Mouse (Mus musculus) neural tube, embryonic 13.5 days (tissue): ENCODE measurements around the gene Pdzd7. TPM values are rescaled to one million over a fixed set of nuclear protein-coding genes. Genes with fewer than 3 reads are reported as not detected.

ENCODE experiments used
- ATAC-seq: fragments of 200-750 bp; cut with Nextera tagmentation; 2 replicates; pipeline ENCODE4 v1.8.0; 2017; ENCODE audit warnings: low read depth, mild to moderate bottlenecking, moderate TSS enrichment, moderate library complexity
- H3K27ac ChIP-seq: fragments of 300-500 bp; sonication (generic); replicated peaks from 2 replicates; pipeline ENCODE4 v1.5.1; 2015; ENCODE audit warnings: moderate library complexity, mild to moderate bottlenecking, inconsistent platforms
- H3K27me3 ChIP-seq: fragments of 300-500 bp; sonication (generic); 2 replicates; pipeline ENCODE4 v1.6.1; 2015; ENCODE audit warnings: mild to moderate bottlenecking, inconsistent platforms
- H3K36me3 ChIP-seq: fragments of 300-500 bp; sonication (generic); 2 replicates; pipeline ENCODE4 v1.6.1; 2015; ENCODE audit warnings: mild to moderate bottlenecking, inconsistent platforms
- H3K4me1 ChIP-seq: fragments of 300-500 bp; sonication (generic); replicated peaks from 2 replicates; pipeline ENCODE4 v1.6.1; 2015; ENCODE audit warnings: inconsistent platforms
- H3K4me2 ChIP-seq: fragments of 300-500 bp; sonication (generic); 2 replicates; pipeline ENCODE4 v1.6.1; 2015; ENCODE audit warnings: inconsistent platforms, mild to moderate bottlenecking, moderate library complexity
- H3K4me3 ChIP-seq: fragments of 300-500 bp; sonication (generic); 2 replicates; pipeline ENCODE4 v1.5.1; 2015; ENCODE audit warnings: mild to moderate bottlenecking, inconsistent platforms
- H3K9ac ChIP-seq: fragments of 300-500 bp; sonication (generic); 2 replicates; pipeline ENCODE4 v1.6.1; 2015; ENCODE audit warnings: moderate library complexity, mild to moderate bottlenecking, inconsistent platforms
- H3K9me3 ChIP-seq: fragments of 300-500 bp; sonication (generic); 2 replicates; pipeline ENCODE4 v1.6.1; 2016; ENCODE audit warnings: inconsistent platforms
- WGBS: fragments of 180-500 bp; shearing (Covaris S2); methylation state at CpG from one replicate; pipeline ENCODE4 v1.1.7; 2015; 5-methylcytosine and 5-hydroxymethylcytosine counted together
- polyA plus RNA-seq: library from polyadenylated mRNA; unstranded; fragments of >200 nt; fragmentation: Nextera tagmentation; extraction: Ambion mirVana; gene quantifications from 2 replicates; pipeline ENCODE4 v1.2.1, GENCODE M21; 2015

Pdzd7 gene
- polyA plus RNA-seq, 1 experiment from 2014 or later, result 1.4 TPM

DNA sequence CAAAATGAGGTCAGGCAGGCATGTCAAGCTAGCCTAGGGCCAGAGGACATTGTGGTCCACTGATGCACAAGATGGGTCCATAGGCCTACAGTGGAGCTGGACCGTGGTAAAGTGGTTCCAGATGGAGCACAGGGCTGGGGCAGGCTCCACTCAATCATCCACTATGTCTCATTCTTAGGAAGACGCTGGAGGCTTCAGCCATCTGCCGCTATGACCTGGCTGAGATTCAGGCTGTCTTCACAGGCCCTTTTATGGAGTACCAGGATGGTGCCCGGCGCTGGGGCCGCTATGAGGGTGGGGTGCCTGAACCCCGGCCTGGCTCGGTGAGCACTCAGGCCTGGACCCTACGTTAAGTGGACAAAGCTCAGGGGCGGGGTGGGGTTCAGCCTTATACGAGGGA is 47.7 kb downstream of the Pdzd7 start:
- Histone ChIP-seq H3K27ac (no peak overlapping the region), H3K4me2 (no peak overlapping the region), H3K9me3 (no peaks in the 10 kb centered on the region), H3K36me3 (peaks cover 92% of the 10 kb centered on the region), H3K9ac (no peak overlapping the region), H3K4me1 (peaks cover 2% of the 10 kb centered on the region; the same call in 1 of the 2 replicates), H3K27me3 (no peaks in the 10 kb centered on the region), H3K4me3 (no peak overlapping the region)
- 85% methylated on average over 11 of the region's 11 CpGs for WGBS
- ATAC-seq, result 0 out of 2 replicates have a peak, but pooled peaks have one; percentile 33

DNA sequence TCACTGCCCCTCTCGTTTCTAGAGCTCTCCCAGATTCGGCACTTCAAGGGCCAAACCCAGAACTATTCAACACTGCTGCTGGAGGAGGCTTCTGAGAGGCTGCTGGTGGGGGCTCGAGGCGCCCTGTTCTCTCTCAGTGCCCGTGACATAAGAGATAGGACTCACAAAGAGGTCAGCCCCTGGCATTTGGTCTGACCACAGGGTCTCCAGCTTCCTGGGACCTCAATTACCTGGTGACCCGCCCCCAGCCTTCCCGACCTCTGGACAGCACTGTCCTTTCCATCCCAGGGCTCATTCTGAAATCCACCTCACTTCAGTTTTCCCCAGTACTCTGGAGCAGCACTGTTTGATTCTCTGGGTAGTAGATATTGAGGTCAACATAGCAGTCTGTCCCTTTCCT is 52.8 kb downstream of the Pdzd7 start:
- H3K36me3 ChIP-seq, result peaks cover 47% of the 10 kb centered on the region
- 53% methylated on average over 7 of the region's 7 CpGs for WGBS
- ATAC-seq, result no peak

DNA sequence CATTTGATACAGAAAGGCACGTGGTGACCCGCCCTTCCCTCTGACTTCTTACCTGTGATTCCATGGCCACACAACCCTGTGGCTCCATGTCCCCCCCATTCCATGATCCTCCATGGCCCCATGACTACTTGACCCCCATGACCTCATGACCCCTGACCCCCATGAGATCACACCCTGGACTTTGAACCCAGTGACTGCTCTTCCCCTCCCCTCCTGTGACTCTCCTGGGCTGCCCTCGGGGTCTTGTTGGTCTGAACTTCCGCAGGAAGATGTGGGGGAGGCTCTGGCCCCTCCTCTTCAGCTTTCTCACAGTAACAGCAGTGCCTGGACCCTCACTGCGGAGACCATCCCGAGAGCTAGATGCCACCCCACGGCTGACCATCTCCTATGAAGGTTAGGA is 53.3 kb downstream of the Pdzd7 start:
- no peak overlapping the region for H3K4me3 ChIP-seq
- no peak for ATAC-seq
- peaks cover 43% of the 10 kb centered on the region for H3K36me3 ChIP-seq
- no peaks in the 10 kb centered on the region for H3K9me3 ChIP-seq
- H3K9ac ChIP-seq, result no peak overlapping the region
- H3K27me3 ChIP-seq, result no peaks in the 10 kb centered on the region
- peaks cover 43% of the 10 kb centered on the region for H3K4me1 ChIP-seq
- WGBS, result 64% methylated on average over 7 of the region's 7 CpGs
- H3K27ac ChIP-seq, result peak overlapping the region; percentile 64; the same call in 1 of the 2 replicates
- peak overlapping the region; percentile 92; the same call in 1 of the 2 replicates for H3K4me2 ChIP-seq

More for the DNA sequence above, 52.8 kb downstream of the Pdzd7 start:
- no peak overlapping the region for H3K4me3 ChIP-seq
- H3K4me1 ChIP-seq, result peaks cover 43% of the 10 kb centered on the region
- H3K27me3 ChIP-seq, result no peaks in the 10 kb centered on the region
- no peaks in the 10 kb centered on the region for H3K9me3 ChIP-seq
- H3K4me2 ChIP-seq, result no peak overlapping the region
- H3K27ac ChIP-seq, result no peak overlapping the region
- H3K9ac ChIP-seq, result no peak overlapping the region

DNA sequence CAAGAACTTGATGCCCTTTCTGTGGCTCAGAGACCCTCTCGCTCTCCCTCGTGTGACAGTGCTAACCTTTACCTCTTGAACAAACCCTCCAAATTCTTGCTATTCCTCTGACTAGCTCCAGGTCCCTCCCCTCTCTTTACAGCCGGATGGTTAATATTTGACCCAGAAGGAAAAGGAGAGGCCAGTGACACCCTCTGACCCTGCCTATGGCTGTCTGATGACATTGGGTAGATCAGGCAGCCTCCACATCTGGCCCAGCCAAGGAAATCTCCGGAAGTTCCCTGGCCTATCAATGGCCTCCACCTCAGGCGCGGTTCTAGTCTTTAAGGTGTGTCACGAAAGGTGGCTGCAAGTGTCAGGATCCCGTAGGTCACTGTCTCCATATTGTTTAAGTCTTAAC is 54.5 kb downstream of the Pdzd7 start:
- peak overlapping the region; percentile 95 for H3K9ac ChIP-seq
- peaks cover 43% of the 10 kb centered on the region for H3K4me1 ChIP-seq
- peak overlapping the region; percentile 92 for H3K4me2 ChIP-seq
- no peaks in the 10 kb centered on the region for H3K27me3 ChIP-seq
- H3K27ac ChIP-seq, result peak overlapping the region; percentile 64
- peaks cover 32% of the 10 kb centered on the region for H3K36me3 ChIP-seq
- WGBS, result 72% methylated on average over 8 of the region's 8 CpGs
- no peaks in the 10 kb centered on the region for H3K9me3 ChIP-seq
- ATAC-seq, result no peak
- peak overlapping the region; percentile 91 for H3K4me3 ChIP-seq

DNA sequence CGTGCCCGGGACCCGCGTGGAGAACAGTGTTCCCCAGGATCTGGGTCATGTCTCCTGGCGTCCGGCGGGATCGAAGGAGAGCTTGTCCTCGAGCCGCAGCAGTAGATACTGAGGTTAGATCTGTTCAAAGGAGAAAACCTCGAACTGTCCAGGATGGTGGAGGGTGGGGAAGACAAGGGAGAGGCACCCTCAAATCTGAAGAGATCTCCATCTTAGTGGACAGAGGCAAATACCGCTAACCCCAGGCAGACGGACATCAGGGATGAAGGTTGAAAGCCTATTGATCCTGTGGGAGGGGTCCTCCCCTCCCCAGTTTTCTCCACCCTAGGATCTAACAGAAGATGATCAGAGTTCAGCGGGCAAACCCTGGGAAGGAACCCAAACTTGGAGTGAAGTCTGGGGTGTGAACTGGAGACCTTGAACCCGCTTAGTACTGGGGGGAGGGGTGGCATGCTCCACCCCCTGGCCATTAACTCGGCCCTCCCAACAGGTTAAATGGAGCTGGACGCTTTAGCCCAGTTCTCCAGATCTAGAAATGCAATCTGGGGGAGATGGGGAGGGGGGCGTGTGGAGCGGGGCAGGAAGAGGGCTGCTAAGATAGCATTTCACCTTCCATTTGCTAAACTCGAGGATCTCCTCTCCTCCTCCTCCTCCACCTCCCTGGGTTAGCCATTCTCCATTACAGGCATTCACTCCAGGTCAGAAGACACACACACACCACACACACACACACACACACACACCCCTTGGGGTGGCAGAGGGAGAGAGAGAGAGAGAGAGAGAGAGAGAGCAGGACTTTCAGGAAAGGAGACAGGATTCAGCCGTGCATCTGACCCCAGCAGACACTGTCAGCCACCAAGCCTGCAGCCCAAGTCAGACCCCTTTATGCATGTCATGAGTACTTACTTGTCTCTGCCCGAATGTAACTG is 55.7 kb downstream of the Pdzd7 start:
- 4% methylated on average over 22 of the region's 22 CpGs for WGBS
- Histone ChIP-seq H3K9ac (peak overlapping the region; percentile 95), H3K4me2 (peak overlapping the region; percentile 92), H3K27ac (peak overlapping the region; percentile 81), H3K4me1 (peaks cover 43% of the 10 kb centered on the region), H3K9me3 (no peaks in the 10 kb centered on the region), H3K36me3 (peaks cover 24% of the 10 kb centered on the region), H3K27me3 (no peaks in the 10 kb centered on the region), H3K4me3 (peak overlapping the region; percentile 91)
- peak; percentile 37 for ATAC-seq

DNA sequence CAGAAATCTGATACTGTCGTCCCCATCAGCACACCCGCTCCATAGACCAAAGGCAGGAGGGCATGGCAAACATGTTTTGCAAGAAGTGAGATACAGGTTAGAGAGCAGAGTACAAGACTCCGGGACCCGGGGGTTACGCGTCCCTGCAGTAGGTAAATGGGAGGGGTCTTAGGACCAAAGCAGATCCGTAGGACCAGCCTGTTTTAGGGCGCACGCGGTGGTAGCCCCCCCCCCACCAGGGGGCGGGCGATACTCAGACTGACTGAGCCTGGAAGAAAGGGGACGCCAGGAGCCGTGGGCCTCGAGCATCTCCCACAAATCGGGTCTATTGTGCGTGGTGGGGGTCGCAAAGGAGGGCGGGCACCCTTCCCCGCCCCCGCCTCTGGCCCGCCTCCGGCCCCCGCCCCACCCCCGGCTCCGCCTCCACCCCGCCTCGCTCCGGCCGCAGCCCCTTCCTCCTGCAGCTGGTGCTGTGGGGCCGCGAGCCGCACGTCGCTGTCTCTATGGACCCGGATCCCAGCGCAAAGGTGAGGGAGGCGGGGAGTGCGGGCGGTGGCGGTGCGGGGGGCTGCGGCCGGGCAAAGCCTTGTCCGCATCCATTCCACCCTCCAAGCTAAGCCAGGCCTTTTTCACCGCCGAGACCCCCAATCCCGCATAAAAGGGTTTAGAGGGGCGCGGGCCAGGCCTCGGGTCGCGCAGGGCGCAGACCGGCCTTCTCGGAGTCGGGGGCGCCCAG is 56.5 kb downstream of the Pdzd7 start, which contains the start of gene Sema4g:
TSS of gene Sema4g (plus strand) at position 271 of the 736 bp plus-strand sequence.
- Histone ChIP-seq H3K4me3 (peak within 1 kb of the TSS; percentile 91), H3K27me3 (no peaks in the 10 kb centered on the region), H3K9ac (peak within 1 kb of the TSS; percentile 95), H3K36me3 (peaks cover 17% of the 10 kb centered on the region), H3K9me3 (no peaks in the 10 kb centered on the region), H3K27ac (peak within 1 kb of the TSS; percentile 81), H3K4me2 (peak within 1 kb of the TSS; percentile 92), H3K4me1 (peaks cover 43% of the 10 kb centered on the region)
- under 1% methylated on average over 54 of the region's 58 CpGs for WGBS
- ATAC-seq, result peak; percentile 88

DNA sequence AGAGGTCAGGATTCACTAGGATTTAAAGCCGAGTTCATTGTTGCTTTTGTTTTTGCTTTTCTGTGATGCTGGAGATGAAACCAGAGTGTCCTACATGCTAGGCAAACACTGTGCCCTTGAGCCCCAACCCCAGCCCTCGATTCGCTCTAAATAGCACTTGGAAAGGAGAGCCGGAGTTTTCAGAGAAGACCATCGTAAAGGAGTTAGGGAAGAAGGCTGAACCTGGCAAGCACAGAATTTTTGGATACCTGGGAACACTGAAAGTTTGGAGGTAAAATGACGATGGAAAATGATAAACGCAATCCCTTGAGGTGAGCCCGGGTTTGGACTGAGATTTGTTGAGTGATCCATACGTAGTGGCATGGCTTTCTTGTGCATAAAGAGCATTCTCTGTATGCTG is 57.2 kb downstream of the Pdzd7 start:
- Histone ChIP-seq H3K9me3 (no peaks in the 10 kb centered on the region), H3K9ac (peak overlapping the region; percentile 95), H3K27me3 (no peaks in the 10 kb centered on the region), H3K4me3 (peak overlapping the region; percentile 91), H3K27ac (peak overlapping the region; percentile 81; the same call in 1 of the 2 replicates), H3K4me1 (peaks cover 43% of the 10 kb centered on the region), H3K4me2 (peak overlapping the region; percentile 92), H3K36me3 (peaks cover 13% of the 10 kb centered on the region)
- no peak for ATAC-seq
- WGBS, result 27% methylated on average over 9 of the region's 9 CpGs

DNA sequence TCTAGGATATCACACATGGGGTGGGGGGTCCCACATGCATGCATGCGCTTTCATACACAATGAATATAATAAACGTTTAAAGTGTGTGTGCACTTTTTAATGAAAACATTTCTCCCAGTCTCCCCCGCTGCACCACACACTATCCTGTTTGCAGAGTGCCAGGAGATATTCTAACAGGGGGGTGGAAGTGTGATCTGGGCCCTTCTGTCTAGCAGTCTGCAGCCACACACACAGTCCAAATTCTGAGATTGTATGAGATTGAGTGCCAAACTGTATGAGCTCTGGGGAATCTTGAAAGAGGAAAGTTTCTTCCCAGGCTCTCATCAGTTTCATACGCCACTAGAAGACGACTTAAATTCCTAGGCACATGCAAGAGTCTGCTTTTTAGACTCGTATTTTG is 57.7 kb downstream of the Pdzd7 start:
- Histone ChIP-seq H3K9ac (no peak overlapping the region; the same call in 1 of the 2 replicates), H3K27me3 (no peaks in the 10 kb centered on the region), H3K36me3 (peaks cover 10% of the 10 kb centered on the region), H3K4me1 (peaks cover 41% of the 10 kb centered on the region), H3K9me3 (no peaks in the 10 kb centered on the region), H3K4me2 (no peak overlapping the region), H3K4me3 (no peak overlapping the region), H3K27ac (no peak overlapping the region)
- no peak for ATAC-seq
- WGBS, result 70% methylated on average over 6 of the region's 6 CpGs

DNA sequence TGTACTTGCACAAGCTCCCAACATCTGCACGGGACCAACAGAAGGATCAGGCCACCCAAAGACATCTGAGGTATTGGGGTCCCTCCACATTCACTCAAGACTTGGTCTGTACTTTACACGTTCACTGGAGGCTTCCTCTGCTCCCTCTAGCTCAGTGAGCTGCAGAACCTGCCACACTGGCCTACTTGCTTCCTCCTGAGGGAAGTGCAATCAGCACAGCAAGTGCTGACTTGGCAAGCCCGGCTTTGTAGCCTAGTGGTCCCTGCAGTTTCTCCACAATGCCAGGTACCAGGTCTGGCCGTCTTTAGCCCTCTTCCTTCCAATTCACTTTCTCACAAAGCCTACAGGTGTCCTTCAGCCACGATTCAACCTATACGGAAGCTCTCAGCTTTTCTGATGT is 58.5 kb downstream of the Pdzd7 start:
- H3K4me1 ChIP-seq, result peaks cover 33% of the 10 kb centered on the region
- WGBS, result 63% methylated on average over 6 of the region's 6 CpGs
- H3K27me3 ChIP-seq, result no peaks in the 10 kb centered on the region
- H3K9me3 ChIP-seq, result no peaks in the 10 kb centered on the region
- ATAC-seq, result no peak
- H3K9ac ChIP-seq, result 0 out of 2 replicates have a peak overlapping the region, but pooled peaks have one; percentile 26
- no peak overlapping the region for H3K27ac ChIP-seq
- H3K4me3 ChIP-seq, result no peak overlapping the region
- peaks cover 4% of the 10 kb centered on the region; the same call in 1 of the 2 replicates for H3K36me3 ChIP-seq
- no peak overlapping the region for H3K4me2 ChIP-seq

DNA sequence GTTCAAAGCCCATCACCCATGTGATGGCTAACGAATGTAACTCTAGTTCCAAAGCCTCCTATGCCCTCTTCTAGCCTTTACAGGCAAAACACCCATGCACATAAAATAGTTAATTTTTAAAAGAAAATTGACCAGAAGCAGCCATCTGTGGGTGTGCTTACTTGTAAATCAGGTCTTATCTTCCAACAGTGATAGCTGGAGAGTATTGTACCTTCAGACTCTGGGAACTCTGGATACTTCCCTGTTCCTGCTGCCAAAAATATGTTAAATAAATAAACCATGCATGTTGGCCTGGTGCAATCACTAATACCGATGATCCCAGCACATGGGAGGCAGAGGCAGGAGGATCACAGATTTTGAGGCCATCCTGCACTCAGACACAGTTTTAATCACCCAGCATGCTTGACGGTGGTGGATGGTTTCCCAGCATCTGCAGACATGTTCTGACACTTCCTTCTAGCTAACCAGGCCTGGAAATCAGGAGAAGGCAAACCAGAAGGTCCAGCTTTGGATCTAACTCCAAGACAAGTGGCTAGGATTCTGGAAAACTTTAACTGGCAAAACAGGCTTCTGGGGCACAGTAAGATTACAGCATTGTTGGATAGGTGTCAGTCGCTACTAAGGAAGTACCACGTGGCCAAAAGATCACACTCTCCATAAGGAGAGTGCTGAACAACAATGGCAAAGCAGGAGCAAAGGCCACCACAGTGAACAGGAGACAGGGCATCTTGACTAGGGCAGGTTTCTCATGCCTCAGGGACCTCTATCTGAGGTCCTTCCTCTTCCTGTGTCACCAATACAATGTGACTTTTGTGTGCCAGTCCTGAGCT is 60.1 kb downstream of the Pdzd7 start:
- WGBS, result 71% methylated on average over 5 of the region's 5 CpGs

DNA sequence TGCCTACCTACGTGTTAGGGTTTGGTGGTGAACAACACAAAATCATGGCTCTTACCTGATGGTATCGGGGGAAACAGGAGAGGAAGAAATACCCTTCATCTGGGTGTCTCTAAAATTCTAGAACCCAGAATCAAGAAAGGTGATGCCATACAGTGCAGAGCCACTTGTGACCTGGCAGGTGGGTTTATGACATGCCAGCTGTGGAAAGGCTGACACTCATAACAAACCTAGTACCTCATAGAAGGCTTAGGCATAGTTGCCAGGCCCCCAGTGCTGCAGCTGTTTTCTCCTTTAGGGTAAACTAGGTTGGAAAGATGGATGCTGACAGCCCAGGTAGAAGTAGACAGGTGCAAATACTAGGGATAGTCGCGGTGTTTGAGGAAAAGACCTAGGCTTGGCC is 61.1 kb downstream of the Pdzd7 start:
- no peak overlapping the region for H3K4me3 ChIP-seq
- H3K4me2 ChIP-seq, result no peak overlapping the region
- peaks cover 24% of the 10 kb centered on the region for H3K36me3 ChIP-seq
- no peak for ATAC-seq
- no peaks in the 10 kb centered on the region for H3K9me3 ChIP-seq
- no peaks in the 10 kb centered on the region for H3K27me3 ChIP-seq
- 92% methylated on average over 4 of the region's 4 CpGs for WGBS
- H3K4me1 ChIP-seq, result peaks cover 8% of the 10 kb centered on the region
- no peak overlapping the region for H3K27ac ChIP-seq
- H3K9ac ChIP-seq, result no peak overlapping the region

More for the DNA sequence above, 60.1 kb downstream of the Pdzd7 start:
- no peak overlapping the region for H3K27ac ChIP-seq
- no peak overlapping the region for H3K4me3 ChIP-seq
- no peak for ATAC-seq
- peaks cover 16% of the 10 kb centered on the region for H3K36me3 ChIP-seq
- no peak overlapping the region for H3K4me2 ChIP-seq
- H3K9ac ChIP-seq, result no peak overlapping the region
- peaks cover 16% of the 10 kb centered on the region for H3K4me1 ChIP-seq
- H3K27me3 ChIP-seq, result no peaks in the 10 kb centered on the region
- H3K9me3 ChIP-seq, result no peaks in the 10 kb centered on the region
